Mouse (Mus musculus) liver, adult (tissue): ENCODE results near the gene Abca12.

Experiments
- GATA4 ChIP-seq: IDR thresholded peaks from 2 replicates; pipeline ENCODE4 v1.6.1; 2014; ENCODE audit warnings: mild to moderate bottlenecking, low read length; ENCODE audit not compliant: insufficient replicate concordance

Abca12 gene

DNA sequence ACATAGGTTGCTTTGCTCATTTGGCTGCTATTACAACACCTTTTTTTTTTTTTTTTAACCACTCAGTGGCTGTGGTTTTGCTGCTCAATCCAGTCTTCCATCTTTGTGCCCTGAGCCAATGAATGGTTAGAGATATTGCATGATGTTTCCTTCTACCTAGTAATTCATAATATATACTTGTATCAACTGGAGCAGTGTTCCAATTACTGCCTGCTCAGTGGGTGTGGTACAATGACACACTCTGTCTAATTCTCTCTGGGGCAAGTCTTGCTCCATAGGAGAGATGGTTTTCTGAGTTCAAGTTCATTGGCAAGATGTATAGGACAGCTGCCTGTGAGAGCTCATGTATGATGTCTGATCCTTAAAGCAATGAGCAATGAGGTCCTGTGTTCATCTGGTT, 44.4 kb downstream of the Abca12 start:
- TF ChIP-seq GATA4, result no peak

DNA sequence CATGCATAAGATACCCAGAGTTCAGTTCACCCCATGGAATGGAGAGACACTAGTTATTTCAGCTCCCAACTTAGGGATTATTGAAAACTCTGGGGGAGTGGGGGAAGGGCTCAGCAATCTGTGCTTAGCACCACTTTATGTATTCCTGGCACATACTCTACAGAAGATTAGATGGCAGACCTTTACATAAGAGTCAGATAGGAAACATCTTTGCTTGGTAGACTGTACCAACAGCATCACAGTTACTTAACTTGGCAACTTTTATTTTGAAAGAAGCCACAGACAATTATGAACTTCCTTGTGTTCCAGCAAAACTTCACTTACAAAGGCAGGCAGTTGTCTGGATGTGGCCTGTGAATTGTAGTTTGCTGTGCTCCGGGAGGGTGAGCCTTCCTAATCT, 46.9 kb downstream of the Abca12 start:
- TF ChIP-seq GATA4, result no peak

DNA sequence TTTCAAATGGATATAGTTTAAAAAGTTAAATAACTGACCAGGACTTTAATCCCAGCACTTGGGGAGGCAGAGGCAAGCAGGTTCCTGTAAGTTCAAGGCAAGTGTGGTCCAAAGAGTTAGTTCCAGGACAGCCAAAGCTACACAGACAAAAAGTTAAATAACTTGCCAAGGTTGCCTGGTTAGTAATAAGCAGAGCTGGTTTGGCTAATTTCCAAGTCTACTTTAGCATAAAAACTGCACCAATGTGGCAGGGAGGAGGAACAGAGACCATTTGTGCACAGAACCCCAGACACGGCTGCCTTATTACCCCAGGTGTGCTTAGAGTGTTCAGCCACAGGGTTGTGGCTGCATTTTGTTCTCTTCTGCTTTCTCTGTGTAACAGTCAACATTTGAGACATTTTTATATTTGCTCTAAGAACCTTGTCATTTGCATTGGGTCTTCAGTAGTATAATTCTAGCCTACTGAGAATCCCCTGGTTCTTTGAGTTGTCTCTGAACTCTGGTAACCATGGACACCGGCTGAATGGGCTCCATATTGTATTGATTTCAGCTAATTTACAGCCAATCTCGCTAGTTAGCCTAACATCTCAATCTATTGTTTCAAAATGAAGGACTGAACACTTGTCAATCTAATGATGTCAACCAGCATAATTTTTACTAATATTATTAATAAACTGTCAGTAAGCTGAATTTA, 71.7 kb downstream of the Abca12 start:
- TF ChIP-seq GATA4, result no peak

DNA sequence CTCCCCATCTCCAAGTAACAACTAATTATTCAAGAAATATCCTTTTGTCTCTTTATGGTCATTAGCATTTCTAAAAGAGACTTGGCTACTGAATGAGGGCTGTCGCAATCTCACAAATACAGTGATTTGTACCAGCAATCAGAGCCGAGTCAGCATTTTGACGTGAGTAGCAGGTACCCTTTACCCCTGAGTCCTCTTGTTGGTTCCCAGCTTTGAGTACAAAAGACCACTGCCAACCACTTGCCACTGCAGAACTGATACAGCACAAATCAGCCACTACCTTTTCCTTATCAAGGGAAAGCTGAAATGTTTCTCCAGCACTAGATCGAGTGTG, 72.5 kb downstream of the Abca12 start:
- TF ChIP-seq GATA4, result no peak

DNA sequence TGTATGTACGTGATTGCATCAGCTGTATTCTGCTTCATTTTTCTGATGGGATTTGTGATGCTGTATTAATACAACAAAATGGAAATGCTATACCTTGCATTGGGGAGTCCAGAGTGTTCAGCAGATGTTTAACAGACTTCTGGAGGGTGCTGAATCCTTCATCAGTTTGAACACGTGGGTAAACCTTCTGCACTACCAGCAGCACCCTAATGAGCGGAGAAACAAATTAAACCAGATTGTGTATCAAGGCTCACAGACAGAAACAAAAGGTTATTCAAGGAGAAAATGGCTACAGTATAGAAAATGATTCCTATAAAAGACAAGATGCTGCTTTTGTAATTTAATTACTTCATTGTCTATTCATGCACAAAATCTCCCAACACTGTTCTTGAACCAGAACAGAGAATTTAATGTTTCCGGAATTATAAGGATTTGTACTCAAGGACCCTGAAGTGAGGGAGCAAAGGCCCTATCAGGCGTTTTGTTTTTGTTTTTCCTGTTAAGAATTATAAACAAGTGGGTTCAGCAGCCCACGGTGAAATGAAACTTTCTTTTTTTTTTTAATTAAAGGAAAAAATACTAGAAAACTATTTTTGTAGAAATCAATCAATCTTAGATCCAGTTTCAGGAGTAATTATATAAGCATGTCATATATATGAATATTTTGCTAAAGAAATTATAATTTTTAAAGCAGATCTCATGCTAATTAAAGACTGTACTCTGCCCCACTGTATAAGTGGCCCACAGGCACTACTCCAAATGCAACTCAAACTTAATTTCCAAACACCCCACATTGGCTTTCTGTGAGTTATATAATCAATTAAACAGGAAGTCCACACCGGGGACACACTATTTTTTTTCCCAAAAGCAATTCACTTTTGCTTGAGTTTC, 73.1 kb downstream of the Abca12 start:
- no peak for TF ChIP-seq GATA4

DNA sequence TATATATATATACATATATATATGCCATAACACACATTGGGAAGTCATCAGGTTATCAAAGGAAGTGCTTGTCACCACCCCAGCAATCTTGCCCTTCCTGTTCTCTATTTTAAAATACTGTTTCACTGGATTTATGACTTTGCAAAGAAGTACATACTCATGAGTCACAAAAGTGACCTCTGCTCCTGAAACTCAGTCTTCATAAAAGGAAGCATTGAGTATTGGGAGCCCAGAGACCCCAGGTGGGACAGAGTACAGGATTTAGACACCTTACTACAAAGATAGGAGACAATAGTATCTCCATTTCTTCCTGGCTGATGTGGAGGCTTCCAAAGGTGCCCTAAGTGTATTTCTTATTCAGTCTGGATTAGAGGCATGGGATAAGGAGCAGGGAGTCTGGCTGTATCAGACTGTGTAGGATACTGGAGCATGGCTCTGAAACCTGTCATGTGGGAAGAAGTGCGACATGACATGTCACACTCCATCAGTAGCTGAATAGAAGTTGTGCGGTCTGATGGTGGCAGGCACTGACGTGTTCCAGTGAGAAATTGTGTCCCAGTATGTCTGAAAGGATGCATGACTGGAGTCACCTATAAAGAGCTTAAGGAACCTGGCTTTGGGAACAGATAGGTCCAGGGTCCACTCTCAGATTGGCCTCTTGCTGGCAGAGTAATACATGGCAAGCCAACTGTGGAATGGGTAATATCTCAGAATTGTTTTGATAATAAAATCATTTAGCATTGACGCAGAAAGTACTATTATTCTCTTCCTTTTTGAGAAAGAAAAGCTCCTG, 76.0 kb downstream of the Abca12 start:
- no peak for TF ChIP-seq GATA4

DNA sequence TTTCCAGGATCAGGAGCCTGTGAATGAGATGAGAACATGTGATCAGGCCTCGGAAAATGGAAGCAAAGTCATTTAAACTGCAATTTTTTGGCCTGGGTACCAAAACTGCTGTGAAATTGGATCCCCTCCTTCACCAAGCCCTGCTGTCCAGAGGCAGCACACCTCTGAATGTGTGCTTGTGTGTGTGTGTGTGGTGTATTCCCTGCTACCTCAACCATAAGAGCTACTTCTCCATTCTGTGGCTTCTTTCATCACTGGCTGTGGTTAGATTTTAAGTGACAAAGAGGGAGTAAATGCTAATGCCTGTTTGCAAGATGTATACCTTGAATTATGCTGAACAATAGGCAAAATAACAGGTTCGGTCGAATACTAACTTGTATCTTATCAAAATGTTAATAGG, 84.4 kb downstream of the Abca12 start:
- TF ChIP-seq GATA4, result no peak

DNA sequence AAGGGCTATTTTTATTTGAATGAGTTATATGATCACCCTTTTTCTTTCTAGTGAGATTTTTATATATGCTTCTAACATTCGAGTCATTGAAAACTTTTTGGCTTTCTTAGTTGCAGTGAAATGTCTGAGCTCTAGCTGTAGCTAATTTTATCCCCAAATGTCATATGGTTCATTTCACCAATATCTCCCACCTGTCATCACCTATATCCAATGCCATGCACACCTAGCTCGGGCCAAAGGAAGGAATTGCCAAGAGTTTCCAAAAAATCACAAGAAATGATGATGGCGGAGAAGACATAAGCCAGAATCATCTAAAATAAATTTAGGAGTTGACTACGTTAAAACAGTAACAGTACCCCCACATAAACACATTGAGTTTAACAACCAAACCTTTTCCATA, 102.5 kb downstream of the Abca12 start:
- no peak for TF ChIP-seq GATA4

DNA sequence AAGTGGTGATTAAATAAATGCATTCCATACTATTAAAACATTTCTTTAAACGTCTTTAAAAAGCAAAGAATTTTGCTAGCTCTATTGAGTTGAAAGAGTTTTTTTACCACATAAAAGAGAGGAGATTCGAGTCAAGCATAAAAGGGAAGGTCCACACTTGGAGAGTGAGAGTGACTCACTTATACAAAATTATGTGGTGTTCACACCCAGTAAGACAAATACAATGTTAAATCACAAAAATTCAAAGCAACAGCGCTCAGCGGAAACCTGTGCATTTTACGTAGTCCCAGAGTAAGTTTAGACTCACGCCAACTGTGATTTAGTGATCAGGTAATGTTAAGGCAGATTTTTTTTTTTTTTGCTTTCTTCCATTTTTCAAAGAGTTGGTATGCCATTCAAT, 104.1 kb downstream of the Abca12 start:
- TF ChIP-seq GATA4, result no peak

DNA sequence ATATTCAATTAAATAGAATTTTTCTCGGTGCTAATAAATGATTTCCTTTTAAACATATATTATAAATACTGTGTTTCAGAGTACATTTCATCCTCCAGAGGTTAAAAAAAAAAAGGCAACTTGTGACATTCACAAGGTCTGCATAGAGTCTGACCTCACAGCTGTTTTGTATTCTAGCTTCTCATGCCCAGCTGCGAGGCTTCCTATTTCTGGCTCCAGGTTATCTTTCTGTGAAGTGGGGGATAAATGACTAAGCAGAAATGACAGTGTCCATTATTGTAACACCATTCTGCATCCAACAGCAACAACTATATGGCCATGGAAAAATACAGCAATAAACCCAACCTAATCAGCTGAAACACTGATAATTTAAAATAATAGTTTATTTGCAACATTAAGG, 107.3 kb downstream of the Abca12 start:
- TF ChIP-seq GATA4, result no peak

DNA sequence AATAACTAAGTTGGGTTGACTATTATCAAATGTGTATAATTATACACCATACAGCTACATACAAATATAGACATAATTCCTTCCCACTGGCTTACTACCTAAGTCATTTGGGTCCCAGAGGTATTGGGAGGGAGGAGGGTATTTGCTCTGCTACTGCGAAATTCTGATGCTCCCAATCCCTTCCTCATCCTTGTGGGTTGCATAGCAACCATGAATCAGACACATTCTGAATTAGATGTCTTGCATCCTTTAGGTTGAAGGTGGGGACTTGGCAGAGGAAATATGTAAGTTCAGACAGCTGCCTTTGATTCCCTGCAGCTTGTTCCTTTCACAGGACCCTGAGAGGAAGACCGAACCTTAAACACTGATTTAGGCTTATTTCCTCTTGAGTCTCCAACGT, 108.5 kb downstream of the Abca12 start:
- no peak for TF ChIP-seq GATA4

DNA sequence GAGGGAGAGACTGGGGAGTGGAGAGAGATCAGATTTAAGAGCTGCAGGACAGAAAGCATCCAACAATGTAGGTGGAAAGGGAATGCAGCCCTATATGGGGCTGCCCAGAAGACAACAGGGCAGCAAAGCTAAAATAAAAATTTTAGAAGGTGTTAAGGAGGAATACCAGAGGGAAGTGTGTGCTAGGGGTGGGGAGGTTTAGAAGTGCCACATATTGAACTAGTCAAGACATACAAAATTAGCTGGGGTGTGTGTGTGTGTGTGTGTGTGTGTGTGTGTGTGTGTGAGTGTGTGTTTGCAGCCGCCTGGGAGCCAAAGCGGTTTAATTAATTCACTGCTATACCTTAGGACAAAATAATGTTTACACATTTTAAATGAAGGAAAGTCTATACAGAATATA, 110.1 kb downstream of the Abca12 start:
- no peak for TF ChIP-seq GATA4

DNA sequence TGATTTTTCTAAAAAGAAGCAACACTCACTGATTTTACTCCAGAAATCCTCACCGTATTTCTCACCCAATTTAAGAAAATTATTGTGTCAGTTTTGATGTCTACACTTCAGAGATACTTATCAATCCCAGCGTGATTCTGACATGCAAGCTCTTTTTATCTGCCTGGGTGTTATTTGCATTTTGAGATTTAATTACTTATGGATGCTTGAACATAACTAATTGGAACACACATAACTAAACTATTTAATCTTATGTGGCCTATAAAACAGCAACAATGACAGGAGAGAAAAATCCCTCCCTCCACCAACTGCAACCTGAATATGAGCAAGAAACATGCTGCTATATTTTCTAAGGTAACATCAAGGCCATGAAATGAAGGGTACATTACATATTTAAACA, 117.7 kb downstream of the Abca12 start:
- TF ChIP-seq GATA4, result no peak

DNA sequence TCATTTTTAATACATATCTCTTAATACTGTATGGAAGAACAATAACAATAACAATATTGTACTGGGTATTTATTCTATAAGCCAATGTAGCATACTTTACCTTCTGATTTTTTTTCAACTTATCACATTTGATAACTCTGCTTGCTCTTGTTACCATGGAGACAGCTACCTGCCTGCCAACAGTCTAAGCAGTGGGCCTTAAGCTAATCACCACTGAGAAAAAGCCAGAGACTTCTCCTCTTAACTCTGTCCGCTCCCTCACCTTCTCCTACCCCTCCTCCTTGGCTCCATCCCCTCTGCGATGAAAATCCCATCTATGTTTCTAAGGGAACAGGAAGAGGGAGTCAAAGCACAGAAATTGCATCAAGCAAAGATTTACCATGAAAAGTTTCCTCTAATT, 118.1 kb downstream of the Abca12 start:
- TF ChIP-seq GATA4, result no peak

DNA sequence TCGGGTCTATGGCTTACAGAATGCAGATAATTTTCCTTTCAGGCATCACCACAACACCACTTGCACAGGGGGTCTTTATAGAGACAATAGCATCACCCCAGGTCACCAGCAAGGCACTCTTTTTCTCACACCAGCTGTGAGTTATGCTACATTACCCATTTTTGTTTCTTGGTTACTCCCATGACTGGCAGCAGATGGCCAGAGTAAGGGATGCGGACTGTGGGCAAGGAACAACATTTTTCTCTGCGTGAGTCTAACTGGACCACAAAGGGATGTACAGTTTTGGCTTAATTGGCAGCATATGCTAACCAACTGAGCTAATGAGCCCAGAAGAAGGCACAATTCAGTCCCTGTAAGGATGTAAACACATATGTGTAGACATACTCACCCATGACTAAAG, 122.8 kb downstream of the Abca12 start:
- no peak for TF ChIP-seq GATA4

DNA sequence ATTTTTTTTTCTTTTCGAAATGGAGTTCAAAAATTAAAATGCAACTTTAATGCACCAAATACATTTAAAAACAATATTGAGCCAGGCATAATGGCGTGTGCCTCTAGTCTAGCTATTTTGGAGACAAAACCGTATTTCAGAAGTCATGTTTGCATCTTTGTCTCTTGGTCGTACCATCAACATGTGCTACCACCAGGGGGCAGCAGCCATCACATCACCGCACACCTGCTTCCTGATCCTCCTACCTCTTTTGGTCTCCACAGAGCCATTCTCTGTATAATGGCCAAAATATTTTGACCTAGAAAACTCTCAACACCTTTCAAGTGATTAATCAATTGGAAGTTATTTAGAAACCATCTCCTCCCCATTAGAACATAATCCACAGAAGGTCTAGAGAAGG, 125.2 kb downstream of the Abca12 start:
- TF ChIP-seq GATA4, result no peak
